Mouse (Mus musculus): ENCODE results near the gene Ccdc183. TPM values are rescaled to one million over a fixed set of nuclear protein-coding genes. Genes with fewer than 3 reads are reported as not detected.
A peak's percentile ranks its signal among the peaks of the same experiment; 100 is the strongest.

Ccdc183 gene
- polyA plus RNA-seq, 1 experiment, result not detected

DNA sequence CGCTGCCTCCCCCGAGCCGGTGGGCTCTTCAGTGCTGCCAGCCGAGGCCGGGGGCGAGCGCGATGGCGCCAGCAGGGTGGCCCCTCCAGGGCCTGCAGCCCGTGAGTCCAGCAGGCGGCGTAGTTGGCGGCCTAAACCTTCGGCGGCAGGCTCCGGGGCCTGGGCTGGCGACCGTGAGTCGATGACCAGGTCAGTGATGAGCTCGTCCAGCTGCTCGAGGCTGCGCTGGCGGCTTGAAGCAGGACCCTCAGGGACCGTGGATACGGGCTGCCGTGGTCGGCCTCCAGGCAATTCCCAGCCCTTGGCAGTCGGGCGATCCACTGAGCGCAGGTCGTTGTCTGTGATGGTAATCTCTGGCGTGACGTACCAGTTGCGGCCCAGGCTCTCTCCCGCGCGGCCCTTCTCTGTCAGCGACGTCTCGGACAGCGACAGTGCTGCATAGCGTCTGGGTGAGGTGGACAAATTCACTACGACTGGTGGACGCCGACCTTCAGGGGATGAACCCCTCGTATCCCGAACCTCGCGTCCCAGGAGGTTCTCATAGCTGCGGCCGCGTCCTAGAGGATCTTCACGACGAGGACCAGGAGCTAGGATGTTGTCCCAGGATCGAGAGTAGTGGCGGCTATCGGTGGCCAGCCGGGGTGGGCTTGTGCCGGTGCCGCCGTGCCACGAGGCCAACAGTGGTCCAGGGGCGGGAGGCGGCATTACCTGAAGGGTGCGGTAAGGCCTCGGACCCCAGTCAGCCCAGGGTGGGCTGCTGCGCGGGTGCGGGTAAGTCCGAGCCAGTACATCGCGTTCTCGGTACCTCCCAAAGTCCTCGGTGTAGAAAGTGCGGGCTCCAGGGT, 39.3 kb downstream of the Ccdc183 start:
- no peak overlapping the region for H3K27ac ChIP-seq (ENCODE audit: insufficient read depth, low read length)
- H3K9me3 ChIP-seq (replicated peaks; ENCODE audit: control insufficient read depth, insufficient read depth, low read length, poor library complexity, severe bottlenecking), result no peaks in the 10 kb centered on the region
- no peak overlapping the region for H3K9ac ChIP-seq (ENCODE audit: low read depth, poor library complexity, severe bottlenecking)
- peak overlapping the region; percentile 3; the same call in 1 of the 2 replicates for H3K4me3 ChIP-seq (ENCODE audit: low read depth, low read length)
- peaks cover 2% of the 10 kb centered on the region for H3K4me1 ChIP-seq (ENCODE audit: control insufficient read depth, insufficient read depth, low read length)
- TF ChIP-seq EP300 (IDR thresholded peaks at IDR 0.05; ENCODE audit: insufficient read depth, low read depth, low read length) (no peak), POLR2A (IDR thresholded peaks at IDR 0.05; ENCODE audit: insufficient read depth, low read length) (no peak), CTCF (IDR thresholded peaks at IDR 0.05; ENCODE audit: low read depth, low read length) (peak; percentile 13)
- no peaks in the 10 kb centered on the region for H3K36me3 ChIP-seq (ENCODE audit: control insufficient read depth, insufficient read depth, low read length, poor library complexity, severe bottlenecking)
- H3K27me3 ChIP-seq (ENCODE audit: control insufficient read depth, insufficient read depth, low read length, poor library complexity, severe bottlenecking), result peaks cover 5% of the 10 kb centered on the region; the same call in 1 of the 2 replicates

DNA sequence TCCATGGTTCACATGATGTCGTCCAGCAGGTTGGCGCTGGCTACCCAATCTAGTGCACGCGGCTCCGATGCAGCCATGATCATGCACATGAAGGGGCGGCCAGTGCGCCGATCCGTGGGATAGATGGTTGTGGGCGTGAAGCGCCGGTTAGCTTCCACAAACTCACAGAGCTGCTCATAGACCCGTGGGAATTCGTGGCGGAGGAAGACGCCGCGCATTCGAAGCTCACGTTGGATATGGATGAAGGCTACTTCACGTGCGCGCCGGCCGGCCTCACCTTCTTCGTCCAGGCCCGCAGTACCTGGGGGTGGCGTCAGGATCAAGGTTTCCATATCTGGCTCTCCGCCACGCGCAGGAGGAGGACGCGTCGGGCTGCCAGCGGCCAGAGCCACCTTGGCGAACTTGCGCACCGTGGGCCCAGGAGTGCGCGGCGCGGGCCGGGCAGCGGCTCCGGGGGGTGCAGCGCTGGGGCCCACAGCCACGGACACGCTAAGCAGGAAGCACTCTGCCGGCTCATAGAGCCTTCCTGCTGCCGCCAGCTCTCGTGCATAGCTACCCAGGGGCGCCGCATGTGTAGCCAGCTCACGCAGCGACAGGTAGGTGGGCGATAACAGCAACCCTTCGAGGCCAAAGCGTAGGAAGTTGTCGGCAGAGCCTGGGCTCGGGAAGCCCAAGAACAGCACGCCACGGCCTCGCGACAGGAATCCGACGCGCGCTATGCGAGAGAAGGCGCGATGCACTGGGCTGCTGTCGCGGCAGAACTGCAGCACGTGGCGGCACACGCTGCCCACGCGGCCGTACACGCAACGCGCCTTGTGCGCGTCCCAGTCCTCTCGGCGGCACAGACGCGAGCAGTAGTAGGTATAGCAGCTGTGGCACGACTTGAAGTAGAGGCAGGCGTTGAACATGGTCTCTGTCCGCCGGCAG, 40.2 kb downstream of the Ccdc183 start:
- no peak for TF ChIP-seq EP300 (IDR thresholded peaks at IDR 0.05; ENCODE audit: insufficient read depth, low read depth, low read length)
- H3K9me3 ChIP-seq (replicated peaks; ENCODE audit: control insufficient read depth, insufficient read depth, low read length, poor library complexity, severe bottlenecking), result no peaks in the 10 kb centered on the region
- H3K27me3 ChIP-seq (ENCODE audit: control insufficient read depth, insufficient read depth, low read length, poor library complexity, severe bottlenecking), result peaks cover 5% of the 10 kb centered on the region; the same call in 1 of the 2 replicates
- H3K27ac ChIP-seq (ENCODE audit: insufficient read depth, low read length), result no peak overlapping the region
- H3K4me3 ChIP-seq (ENCODE audit: low read depth, low read length), result peak overlapping the region; percentile 1
- H3K9ac ChIP-seq (ENCODE audit: low read depth, poor library complexity, severe bottlenecking), result no peak overlapping the region
- no peaks in the 10 kb centered on the region for H3K36me3 ChIP-seq (ENCODE audit: control insufficient read depth, insufficient read depth, low read length, poor library complexity, severe bottlenecking)
- peaks cover 2% of the 10 kb centered on the region for H3K4me1 ChIP-seq (ENCODE audit: control insufficient read depth, insufficient read depth, low read length)

DNA sequence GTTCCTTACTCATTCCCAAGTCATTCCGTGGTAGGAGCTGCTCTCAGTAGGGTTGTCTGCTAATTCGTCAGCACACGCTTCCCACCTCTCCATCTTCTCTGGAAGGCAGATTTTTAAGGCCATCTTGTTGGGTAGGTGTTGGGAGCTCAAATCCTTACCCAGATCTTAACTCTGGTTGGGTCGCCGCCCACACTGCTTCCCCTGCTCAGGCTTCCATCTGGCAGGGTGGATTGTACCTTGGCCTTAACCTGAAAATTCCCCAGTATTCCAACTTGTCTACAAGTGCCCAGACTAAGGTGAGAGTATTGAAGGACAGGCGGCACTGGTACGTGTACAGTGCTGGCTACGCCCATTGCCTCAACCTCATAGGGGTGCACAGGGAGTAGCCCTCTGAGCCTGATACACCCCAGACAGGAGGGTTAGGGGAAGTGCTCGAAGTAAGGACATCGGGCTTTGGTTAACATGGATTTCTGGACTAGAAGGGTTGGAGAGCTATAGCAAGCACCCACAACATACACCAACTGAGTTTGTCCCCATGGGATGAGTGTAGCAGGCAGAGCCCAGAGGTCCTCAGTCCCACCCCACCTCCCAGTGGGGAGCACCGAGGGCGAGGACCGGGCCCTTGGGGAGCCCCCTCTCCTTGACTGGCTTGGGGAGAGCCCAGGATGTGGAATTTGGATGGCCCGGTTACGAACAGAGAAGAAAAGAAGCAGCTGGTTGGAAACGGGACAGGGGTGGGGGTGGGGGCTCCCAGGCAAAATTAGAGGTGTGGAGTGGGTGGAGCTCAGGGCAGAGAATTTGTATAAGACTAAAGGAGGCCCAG, 41.2 kb downstream of the Ccdc183 start:
- Histone ChIP-seq H3K9me3 (replicated peaks; ENCODE audit: control insufficient read depth, insufficient read depth, low read length, poor library complexity, severe bottlenecking) (no peaks in the 10 kb centered on the region), H3K4me1 (ENCODE audit: control insufficient read depth, insufficient read depth, low read length) (peaks cover 2% of the 10 kb centered on the region), H3K4me3 (ENCODE audit: low read depth, low read length) (no peak overlapping the region), H3K27ac (ENCODE audit: insufficient read depth, low read length) (no peak overlapping the region), H3K9ac (ENCODE audit: low read depth, poor library complexity, severe bottlenecking) (0 out of 2 replicates have a peak overlapping the region, but pooled peaks have one; percentile 64), H3K36me3 (ENCODE audit: control insufficient read depth, insufficient read depth, low read length, poor library complexity, severe bottlenecking) (no peaks in the 10 kb centered on the region), H3K27me3 (ENCODE audit: control insufficient read depth, insufficient read depth, low read length, poor library complexity, severe bottlenecking) (peaks cover 5% of the 10 kb centered on the region; the same call in 1 of the 2 replicates)
- TF ChIP-seq CTCF (IDR thresholded peaks at IDR 0.05; ENCODE audit: low read depth, low read length), result no peak
- no peak for TF ChIP-seq EP300 (IDR thresholded peaks at IDR 0.05; ENCODE audit: insufficient read depth, low read depth, low read length)
- TF ChIP-seq POLR2A (IDR thresholded peaks at IDR 0.05; ENCODE audit: insufficient read depth, low read length), result no peak

- Histone ChIP-seq H3K9me3 (replicated peaks; ENCODE audit: control insufficient read depth, insufficient read depth, low read length, poor library complexity, severe bottlenecking) (no peaks in the 10 kb centered on the region), H3K4me1 (ENCODE audit: control insufficient read depth, insufficient read depth, low read length) (peaks cover 2% of the 10 kb centered on the region), H3K4me3 (ENCODE audit: low read depth, low read length) (peak overlapping the region; percentile 35), H3K36me3 (ENCODE audit: control insufficient read depth, insufficient read depth, low read length, poor library complexity, severe bottlenecking) (no peaks in the 10 kb centered on the region), H3K9ac (ENCODE audit: low read depth, poor library complexity, severe bottlenecking) (peak overlapping the region; percentile 64), H3K27me3 (ENCODE audit: control insufficient read depth, insufficient read depth, low read length, poor library complexity, severe bottlenecking) (peaks cover 5% of the 10 kb centered on the region; the same call in 1 of the 2 replicates), H3K27ac (ENCODE audit: insufficient read depth, low read length) (no peak overlapping the region)
- TF ChIP-seq EP300 (IDR thresholded peaks at IDR 0.05; ENCODE audit: insufficient read depth, low read depth, low read length), result no peak
- no peak for TF ChIP-seq CTCF (IDR thresholded peaks at IDR 0.05; ENCODE audit: low read depth, low read length)
- no peak for TF ChIP-seq POLR2A (IDR thresholded peaks at IDR 0.05; ENCODE audit: insufficient read depth, low read length)
Measured at GRCm38 (mm10) chr2:25575432-25576027, 41.9 kb downstream of the Ccdc183 start.
